Mouse (Mus musculus): Measurements from ENCODE around the gene Acat1. TPM values are rescaled to one million over a fixed set of nuclear protein-coding genes. Genes with fewer than 3 reads are reported as not detected.
A peak's percentile ranks its signal among the peaks of the same experiment; 100 is the strongest.

Gene Acat1
- polyA plus RNA-seq, 1 experiment from 2014 or later, result 65.0 TPM

GRCm38 (mm10) chr9:53572516-53573307 is 37.5 kb downstream of the Acat1 start:
- 93% methylated on average over 7 of the region's 7 CpGs for WGBS
- ATAC-seq (replicated peaks; ENCODE audit: insufficient number of reproducible peaks, low FRiP score, low TSS enrichment, low read depth), result no peak
- Histone ChIP-seq H3K4me1 (ENCODE audit: control insufficient read depth, insufficient read depth, low read length) (no peaks in the 10 kb centered on the region), H3K27me3 (ENCODE audit: control insufficient read depth, insufficient read depth, low read length) (no peaks in the 10 kb centered on the region), H3K4me3 (ENCODE audit: low read depth, low read length) (no peak overlapping the region), H3K9me3 (replicated peaks; ENCODE audit: control insufficient read depth, low read length) (no peaks in the 10 kb centered on the region), H3K36me3 (replicated peaks; ENCODE audit: control insufficient read depth, insufficient read depth, low read depth, low read length) (peaks cover 7% of the 10 kb centered on the region), H3K9ac (replicated peaks; ENCODE audit: low read length) (no peak overlapping the region), H3K27ac (replicated peaks; ENCODE audit: low read depth, low read length) (no peak overlapping the region), H3K4me2 (ENCODE audit: low read depth, low read length) (no peak overlapping the region)
- DNase-seq (ENCODE audit: low spot score), result no peak

- no peak overlapping the region for H3K27ac ChIP-seq (replicated peaks; ENCODE audit: low read depth, low read length)
- no peak for DNase-seq (ENCODE audit: low spot score)
- no peak overlapping the region for H3K4me2 ChIP-seq (ENCODE audit: low read depth, low read length)
- no peaks in the 10 kb centered on the region for H3K9me3 ChIP-seq (replicated peaks; ENCODE audit: control insufficient read depth, low read length)
- H3K36me3 ChIP-seq (replicated peaks; ENCODE audit: control insufficient read depth, insufficient read depth, low read depth, low read length), result peaks cover 7% of the 10 kb centered on the region
- H3K4me1 ChIP-seq (ENCODE audit: control insufficient read depth, insufficient read depth, low read length), result no peaks in the 10 kb centered on the region
- no peak for ATAC-seq (replicated peaks; ENCODE audit: insufficient number of reproducible peaks, low FRiP score, low TSS enrichment, low read depth)
- WGBS, result 94% methylated on average over 6 of the region's 6 CpGs
- no peak overlapping the region for H3K4me3 ChIP-seq (ENCODE audit: low read depth, low read length)
- no peak overlapping the region for H3K9ac ChIP-seq (replicated peaks; ENCODE audit: low read length)
- H3K27me3 ChIP-seq (ENCODE audit: control insufficient read depth, insufficient read depth, low read length), result no peaks in the 10 kb centered on the region
Measured at GRCm38 (mm10) chr9:53570662-53571061, 39.5 kb downstream of the Acat1 start.

- no peaks in the 10 kb centered on the region for H3K4me1 ChIP-seq (ENCODE audit: control insufficient read depth, insufficient read depth, low read length)
- H3K9me3 ChIP-seq (replicated peaks; ENCODE audit: control insufficient read depth, low read length), result no peaks in the 10 kb centered on the region
- peak overlapping the region; percentile 92 for H3K9ac ChIP-seq (replicated peaks; ENCODE audit: low read length)
- ATAC-seq (replicated peaks; ENCODE audit: insufficient number of reproducible peaks, low FRiP score, low TSS enrichment, low read depth), result no peak; the same call in 1 of the 2 replicates
- H3K27ac ChIP-seq (replicated peaks; ENCODE audit: low read depth, low read length), result peak overlapping the region; percentile 87
- no peaks in the 10 kb centered on the region for H3K27me3 ChIP-seq (ENCODE audit: control insufficient read depth, insufficient read depth, low read length)
- H3K4me3 ChIP-seq (ENCODE audit: low read depth, low read length), result peak overlapping the region; percentile 77
- peak overlapping the region; percentile 81 for H3K4me2 ChIP-seq (ENCODE audit: low read depth, low read length)
- no peaks in the 10 kb centered on the region for H3K36me3 ChIP-seq (replicated peaks; ENCODE audit: control insufficient read depth, insufficient read depth, low read depth, low read length)
- WGBS, result under 1% methylated on average over 33 of the region's 34 CpGs
- DNase-seq (ENCODE audit: low spot score), result peak; percentile 25
Measured at GRCm38 (mm10) chr9:53537336-53537965, 72.7 kb downstream of the Acat1 start.

GRCm38 (mm10) chr9:53536558-53537320 is 73.4 kb downstream of the Acat1 start, which contains the start of the genes Atm and Npat:
TSS of gene Atm (minus strand) at chr9:53536740.
TSS of gene Npat (plus strand) at chr9:53537047.
- under 1% methylated on average over 66 of the region's 69 CpGs for WGBS
- Histone ChIP-seq H3K36me3 (replicated peaks; ENCODE audit: control insufficient read depth, insufficient read depth, low read depth, low read length) (no peaks in the 10 kb centered on the region), H3K9ac (replicated peaks; ENCODE audit: low read length) (peak within 1 kb of the TSS; percentile 92), H3K4me3 (ENCODE audit: low read depth, low read length) (peak within 1 kb of the TSS; percentile 77), H3K9me3 (replicated peaks; ENCODE audit: control insufficient read depth, low read length) (no peaks in the 10 kb centered on the region), H3K4me1 (ENCODE audit: control insufficient read depth, insufficient read depth, low read length) (no peaks in the 10 kb centered on the region), H3K27ac (replicated peaks; ENCODE audit: low read depth, low read length) (peak within 1 kb of the TSS; percentile 87), H3K4me2 (ENCODE audit: low read depth, low read length) (peak within 1 kb of the TSS; percentile 81), H3K27me3 (ENCODE audit: control insufficient read depth, insufficient read depth, low read length) (no peaks in the 10 kb centered on the region)
- peak; percentile 99 for ATAC-seq (replicated peaks; ENCODE audit: insufficient number of reproducible peaks, low FRiP score, low TSS enrichment, low read depth)
- peak; percentile 100 for DNase-seq (ENCODE audit: low spot score)

GRCm38 (mm10) chr9:53535416-53536320 is 74.5 kb downstream of the Acat1 start:
- WGBS, result 20% methylated on average over 17 of the region's 17 CpGs
- Histone ChIP-seq H3K9ac (replicated peaks; ENCODE audit: low read length) (peak overlapping the region; percentile 68), H3K27me3 (ENCODE audit: control insufficient read depth, insufficient read depth, low read length) (no peaks in the 10 kb centered on the region), H3K9me3 (replicated peaks; ENCODE audit: control insufficient read depth, low read length) (no peaks in the 10 kb centered on the region), H3K27ac (replicated peaks; ENCODE audit: low read depth, low read length) (0 out of 2 replicates have a peak overlapping the region, but pooled peaks have one; percentile 48), H3K4me2 (ENCODE audit: low read depth, low read length) (peak overlapping the region; percentile 78), H3K4me3 (ENCODE audit: low read depth, low read length) (peak overlapping the region; percentile 77), H3K36me3 (replicated peaks; ENCODE audit: control insufficient read depth, insufficient read depth, low read depth, low read length) (no peaks in the 10 kb centered on the region; the same call in 1 of the 2 replicates), H3K4me1 (ENCODE audit: control insufficient read depth, insufficient read depth, low read length) (no peaks in the 10 kb centered on the region)
- DNase-seq (ENCODE audit: low spot score), result peak; percentile 3
- ATAC-seq (replicated peaks; ENCODE audit: insufficient number of reproducible peaks, low FRiP score, low TSS enrichment, low read depth), result no peak

Other genes starting within 250 kb of the Acat1 start
- 13.9 and 14.8 TPM in 2 replicates for gene Kdelc2, start 226.4 kb downstream of the Acat1 start, polyA plus RNA-seq (2014; fragmentation: Nextera tagmentation; extraction: Ambion mirVana)
- gene 4930550C14Rik, start 208.1 kb downstream of the Acat1 start, polyA plus RNA-seq (2014; fragmentation: Nextera tagmentation; extraction: Ambion mirVana), result 0.33 and 0.43 TPM in 2 replicates
- 14.9 and 15.2 TPM in 2 replicates for gene Atm, start 73.6 kb downstream of the Acat1 start, polyA plus RNA-seq (2014; fragmentation: Nextera tagmentation; extraction: Ambion mirVana)
- gene Npat, start 73.3 kb downstream of the Acat1 start, polyA plus RNA-seq (2014; fragmentation: Nextera tagmentation; extraction: Ambion mirVana), result 24.6 and 25.9 TPM in 2 replicates
- 44.6 and 46.1 TPM in 2 replicates for gene Cul5, start 59.6 kb upstream of the Acat1 start, polyA plus RNA-seq (2014; fragmentation: Nextera tagmentation; extraction: Ambion mirVana)
- gene Rab39, start 95.8 kb upstream of the Acat1 start, polyA plus RNA-seq (2014; fragmentation: Nextera tagmentation; extraction: Ambion mirVana), result 1.7 TPM in 2 replicates
- gene Slc35f2, start 161.2 kb upstream of the Acat1 start, polyA plus RNA-seq (2014; fragmentation: Nextera tagmentation; extraction: Ambion mirVana), result 5.4 and 6.0 TPM in 2 replicates
- 1.2 and 2.0 TPM in 2 replicates for gene Sln, start 239.8 kb upstream of the Acat1 start, polyA plus RNA-seq (2014; fragmentation: Nextera tagmentation; extraction: Ambion mirVana)

All from embryonic facial prominence, embryonic 11.5 days (tissue).